ENCODE assay signal across 32 mouse cellular contexts in the genomic region with DNA sequence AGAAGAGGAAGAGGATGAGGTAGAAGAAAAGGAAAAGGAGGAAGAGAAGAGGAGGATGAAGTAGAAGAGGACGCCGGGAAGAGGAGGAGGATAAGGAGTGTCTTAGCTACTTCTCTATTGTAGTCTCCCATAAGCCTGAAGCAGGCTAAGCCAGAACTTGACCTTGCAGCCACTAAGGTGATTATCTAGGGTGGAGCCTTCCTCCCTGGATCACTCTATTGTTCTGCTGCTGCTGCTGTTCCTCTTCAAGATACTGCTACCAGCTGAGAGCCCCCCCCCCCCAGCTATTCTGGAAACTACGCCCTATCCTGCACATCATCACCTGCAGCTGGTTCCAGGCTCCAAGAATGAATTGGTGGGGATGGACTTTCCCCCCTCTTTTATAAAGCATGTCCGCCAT. TPM values are rescaled to one million over a fixed set of nuclear protein-coding genes. Genes with fewer than 3 reads are reported as not detected.
DNase-seq lines count a peak whose midpoint lies in the region; TF ChIP-seq lines count a peak whose summit lies in the region.
"Had no signal": no experiment of that assay in that cellular context is flagged by ENCODE, and none has a peak within 500 bp of the region (broad histone marks: within the 10 kb centered on the region; RNA-seq: fewer than 3 reads in every experiment).

No protein-coding gene starts in this region.

- H3K4me1 ChIP-seq in heart, embryonic 10.5 days = peaks cover 5% of the 10 kb centered on the region
- H3K4me1 ChIP-seq in ES-Bruce4 (ENCODE audit: control insufficient read depth, insufficient read depth, low read length) = peaks cover 2% of the 10 kb centered on the region
- H3K4me1 ChIP-seq: embryonic facial prominence, embryonic 12.5 days; intestine, embryonic 15.5 days had no signal

- intact Hi-C loops in gastrocnemius, adult 2 months (cut with DNase I) = no loop called here
- intact Hi-C loops in gastrocnemius, postnatal 14 days (cut with DNase I; ENCODE audit: low total_unique reads) = no loop called here

- no peak overlapping the region for H3K4me3 ChIP-seq in gastrocnemius, adult 2 months
- H3K4me3 ChIP-seq in heart, embryonic 10.5 days = no peak overlapping the region
- no peak overlapping the region for H3K4me3 ChIP-seq in ES-Bruce4 (ENCODE audit: low read depth, low read length)
- H3K4me3 ChIP-seq: embryonic facial prominence, embryonic 12.5 days; embryonic facial prominence, embryonic 15.5 days; heart, embryonic 13.5 days; hindbrain, embryonic 10.5 days; hindbrain, embryonic 13.5 days; intestine, embryonic 15.5 days had no signal

- H3K27ac ChIP-seq in gastrocnemius, adult 2 months = peak overlapping the region; percentile 68; the same call in 1 of the 2 replicates
- H3K27ac ChIP-seq in heart, embryonic 10.5 days = no peak overlapping the region
- H3K27ac ChIP-seq in ES-Bruce4 (ENCODE audit: insufficient read depth, low read length) = peak overlapping the region; percentile 46; the same call in 1 of the 2 replicates
- H3K27ac ChIP-seq: embryonic facial prominence, embryonic 12.5 days; embryonic facial prominence, embryonic 15.5 days; heart, embryonic 13.5 days; hindbrain, embryonic 10.5 days; hindbrain, embryonic 13.5 days; intestine, embryonic 15.5 days had no signal

- TF ChIP-seq CTCF in gastrocnemius, adult 2 months (IDR thresholded peaks at IDR 0.05) = no peak
- no peak for TF ChIP-seq CTCF in ES-Bruce4 (IDR thresholded peaks at IDR 0.05; ENCODE audit: low read depth, low read length)

- no peak overlapping the region for H3K9ac ChIP-seq in ES-Bruce4 (ENCODE audit: low read depth, poor library complexity, severe bottlenecking)
- H3K9ac ChIP-seq: embryonic facial prominence, embryonic 12.5 days; embryonic facial prominence, embryonic 15.5 days; forebrain, postnatal 0 days; heart, embryonic 13.5 days; hindbrain, embryonic 13.5 days; intestine, embryonic 15.5 days had no signal

- 0 out of 2 replicates have a peak, but pooled peaks have one; percentile 12 for TF ChIP-seq EP300 in ES-Bruce4 (IDR thresholded peaks at IDR 0.05; ENCODE audit: insufficient read depth, low read depth, low read length)

- no peaks in the 10 kb centered on the region for H3K36me3 ChIP-seq in heart, embryonic 10.5 days
- H3K36me3 ChIP-seq in ES-Bruce4 (ENCODE audit: control insufficient read depth, insufficient read depth, low read length, poor library complexity, severe bottlenecking) = no peaks in the 10 kb centered on the region
- H3K36me3 ChIP-seq: embryonic facial prominence, embryonic 12.5 days; embryonic facial prominence, embryonic 15.5 days; heart, embryonic 13.5 days; hindbrain, embryonic 10.5 days; hindbrain, embryonic 13.5 days; intestine, embryonic 15.5 days had no signal

- H3K27me3 ChIP-seq in heart, embryonic 10.5 days (ENCODE audit: insufficient read depth, poor library complexity, severe bottlenecking) = 0 out of 2 replicates have a peak, but pooled peaks cover 16% of the 10 kb centered on the region
- no peaks in the 10 kb centered on the region for H3K27me3 ChIP-seq in ES-Bruce4 (ENCODE audit: control insufficient read depth, insufficient read depth, low read length, poor library complexity, severe bottlenecking)
- H3K27me3 ChIP-seq: embryonic facial prominence, embryonic 12.5 days; embryonic facial prominence, embryonic 15.5 days; heart, embryonic 13.5 days; hindbrain, embryonic 13.5 days; intestine, embryonic 15.5 days had no signal

- no peaks in the 10 kb centered on the region for H3K9me3 ChIP-seq in heart, embryonic 10.5 days
- 0 out of 2 replicates have a peak, but pooled peaks cover 3% of the 10 kb centered on the region for H3K9me3 ChIP-seq in ES-Bruce4 (replicated peaks; ENCODE audit: control insufficient read depth, insufficient read depth, low read length, poor library complexity, severe bottlenecking)
- H3K9me3 ChIP-seq: embryonic facial prominence, embryonic 12.5 days; embryonic facial prominence, embryonic 15.5 days; hindbrain, embryonic 13.5 days; intestine, embryonic 15.5 days had no signal

- TF ChIP-seq POLR2A in ES-Bruce4 (IDR thresholded peaks at IDR 0.05; ENCODE audit: insufficient read depth, low read length) = no peak

- no peak for DNase-seq in gastrocnemius, adult 2 months
- no peak for DNase-seq in gastrocnemius, postnatal 14 days
- DNase-seq in heart, adult 8-10 months (ENCODE audit: low spot score) = peak; percentile 46
- no peak for DNase-seq in heart, embryonic 10.5 days (ENCODE audit: low spot score)
- DNase-seq in R1 (ENCODE audit: low read depth, low spot score) = peak; percentile 95
- no peak for DNase-seq in cerebellum, adult 11-12 months
- no peak for DNase-seq in cerebellum, postnatal 14 days
- DNase-seq: adrenal gland, adult 2 months; adrenal gland, postnatal 14 days; cerebellum, adult 18-20 months; cerebellum, adult 9-10 months; cerebellum, postnatal 25 days; forebrain, postnatal 0 days; gastrocnemius, postnatal 36 days; kidney, adult 11 months; kidney, adult 8-10 months had no signal

- WGBS in heart, embryonic 10.5 days = 75% methylated on average over 4 of the region's 4 CpGs

RNA-seq across cellular contexts. Expression of gene 4933406M09Rik, which starts 1.2 kb away (rescaled TPM):
- not detected for total RNA-seq in gastrocnemius, adult 2 months (2021)
- total RNA-seq in gastrocnemius, postnatal 14 days (2021) = not detected
- not detected for total RNA-seq in heart, adult 8-10 months (2022)
- polyA plus RNA-seq in heart, embryonic 10.5 days (2016; fragmentation: Nextera tagmentation; extraction: Ambion mirVana) = not detected in 2 replicates
- not detected in 2 replicates for polyA plus RNA-seq in ES-Bruce4 (2011; ENCODE audit: insufficient read depth, insufficient read length, low read depth, missing spikeins)
- total RNA-seq: adrenal gland, adult 2 months; adrenal gland, postnatal 14 days; adrenal gland, postnatal 4 days; common myeloid progenitor, adult 5-6 weeks; forebrain, postnatal 0 days; gastrocnemius, adult 8-10 months; gastrocnemius, postnatal 36 days; granulocyte monocyte progenitor cell, adult 5-6 weeks; heart, postnatal 25 days had no signal
- polyA plus RNA-seq: adrenal gland, adult 2 months; embryonic facial prominence, embryonic 12.5 days; embryonic facial prominence, embryonic 15.5 days; forebrain, embryonic 11.5 days; forebrain, embryonic 14.5 days; forebrain, postnatal 0 days; frontal cortex, adult 2 months; heart, embryonic 13.5 days; heart, embryonic 16.5 days; hindbrain, embryonic 10.5 days; hindbrain, embryonic 13.5 days; intestine, embryonic 15.5 days had no signal

RNA-seq across cellular contexts. Expression of gene Cyb5r1, which starts 20.8 kb away (rescaled TPM):
- total RNA-seq in gastrocnemius, adult 2 months (2021) = 10 to 100 TPM; 82.3 to 84.1 TPM
- total RNA-seq in gastrocnemius, postnatal 14 days (2021) = 100 to 1,000 TPM; 109 to 120 TPM
- 10 to 100 TPM; 23.4 to 28.6 (median 26.9) TPM for total RNA-seq in heart, adult 8-10 months (2022)
- polyA plus RNA-seq in heart, embryonic 10.5 days (2016; fragmentation: Nextera tagmentation; extraction: Ambion mirVana) = 37.4 and 42.2 TPM in 2 replicates
- polyA plus RNA-seq in ES-Bruce4 (2011; ENCODE audit: insufficient read depth, insufficient read length, low read depth, missing spikeins) = 70.8 and 81.3 TPM in 2 replicates

RNA-seq across cellular contexts. Expression of gene Tmem183a, which starts 22.8 kb away (rescaled TPM):
- 10 to 100 TPM; 12.3 to 12.4 TPM for total RNA-seq in gastrocnemius, adult 2 months (2021)
- total RNA-seq in gastrocnemius, postnatal 14 days (2021) = 10 to 100 TPM; 13.8 to 19.5 TPM
- total RNA-seq in heart, adult 8-10 months (2022) = 10 to 100 TPM; 11.4 to 20.0 (median 13.8) TPM
- 81.9 and 95.9 TPM in 2 replicates for polyA plus RNA-seq in heart, embryonic 10.5 days (2016; fragmentation: Nextera tagmentation; extraction: Ambion mirVana)
- polyA plus RNA-seq in ES-Bruce4 (2011; ENCODE audit: insufficient read depth, insufficient read length, low read depth, missing spikeins) = 105 and 110 TPM in 2 replicates

RNA-seq across cellular contexts. Expression of gene Adipor1, which starts 30.6 kb away (rescaled TPM):
- 100 to 1,000 TPM; 163 to 196 TPM for total RNA-seq in gastrocnemius, adult 2 months (2021)
- 100 to 1,000 TPM; 121 to 123 TPM for total RNA-seq in gastrocnemius, postnatal 14 days (2021)
- 100 to 1,000 TPM; 123 to 133 (median 130) TPM for total RNA-seq in heart, adult 8-10 months (2022)
- polyA plus RNA-seq in heart, embryonic 10.5 days (2016; fragmentation: Nextera tagmentation; extraction: Ambion mirVana) = 91.3 and 119 TPM in 2 replicates
- polyA plus RNA-seq in ES-Bruce4 (2011; ENCODE audit: insufficient read depth, insufficient read length, low read depth, missing spikeins) = 118 and 119 TPM in 2 replicates

RNA-seq across cellular contexts. Expression of gene Ppfia4, which starts 51.9 kb away (rescaled TPM):
- total RNA-seq in gastrocnemius, adult 2 months (2021) = under 1 TPM; 0.42 to 0.46 TPM
- 1 to 10 TPM; 4.3 to 6.7 TPM for total RNA-seq in gastrocnemius, postnatal 14 days (2021)
- total RNA-seq in heart, adult 8-10 months (2022) = 1 to 10 TPM in 1 of 4 experiments, under 1 TPM in 3; 0.63 to 1.1 (median 0.95) TPM
- polyA plus RNA-seq in heart, embryonic 10.5 days (2016; fragmentation: Nextera tagmentation; extraction: Ambion mirVana) = 8.5 and 16.0 TPM in 2 replicates
- polyA plus RNA-seq in ES-Bruce4 (2011; ENCODE audit: insufficient read depth, insufficient read length, low read depth, missing spikeins) = 8.8 and 11.0 TPM in 2 replicates

Comparison
In these comparisons a context has a peak if more than half of its experiments do, and no peak if none do; other contexts are left out.
1. DNase-seq: peak in heart, adult 8-10 months (single experiment) and R1 (single experiment); none in gastrocnemius, adult 2 months (single experiment), gastrocnemius, postnatal 14 days (single experiment), heart, embryonic 10.5 days (single experiment), cerebellum, adult 11-12 months (single experiment) and cerebellum, postnatal 14 days (0 of 2).